Mouse (Mus musculus) kidney, adult 11 months (tissue): ENCODE measurements at regions not wholly inside any gene's neighbourhood (a gene's known extent, or its start where the extent isn't known, plus 50 kb on each side); places are given as distances from the start of the nearest gene placed in this dataset.
A peak's percentile ranks its signal among the peaks of the same experiment; 100 is the strongest.

ENCODE experiments used
- DNase-seq: peaks from one replicate; pipeline ENCODE4 v3.0.0; 2022

DNA sequence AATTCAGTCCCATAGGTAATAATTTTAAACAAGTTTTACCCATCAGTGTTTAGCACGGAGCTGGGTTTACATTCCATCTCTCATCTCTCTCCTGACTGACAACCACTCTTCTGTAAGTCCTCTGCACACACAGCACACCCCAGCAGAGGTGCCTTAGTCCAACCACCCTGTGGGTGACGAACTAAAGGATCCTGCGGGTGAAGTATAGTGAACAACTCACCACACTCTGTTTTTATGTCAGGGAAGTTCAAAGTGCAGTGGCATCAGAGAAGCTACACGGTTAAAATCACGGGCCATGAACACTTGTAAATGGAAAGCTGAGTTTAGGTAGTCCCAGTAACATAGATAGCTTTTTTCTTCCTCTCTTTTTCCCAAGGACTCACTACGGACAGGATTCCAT is 157.1 kb downstream of the Dyrk2 start:
- no peak for DNase-seq

DNA sequence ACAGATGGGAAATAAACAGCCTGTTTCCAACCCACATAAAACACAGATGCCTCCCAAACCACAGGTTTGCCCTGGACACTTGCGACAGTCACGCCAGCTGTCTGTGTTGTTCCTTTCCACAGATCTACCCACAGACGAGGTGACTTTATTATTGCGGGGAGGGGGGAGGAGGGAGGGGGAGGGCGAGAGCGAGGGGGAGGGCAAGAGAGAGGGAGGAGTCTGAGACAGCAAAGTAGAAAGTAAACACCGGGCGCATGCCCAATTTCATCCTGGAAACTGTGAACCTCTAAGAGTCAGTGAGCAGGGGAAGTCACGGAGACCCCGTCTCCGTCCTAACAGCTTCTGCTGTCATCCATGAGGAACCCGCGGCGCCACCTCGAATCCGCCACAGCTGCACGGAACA is 155.8 kb downstream of the Dyrk2 start:
- DNase-seq = no peak

DNA sequence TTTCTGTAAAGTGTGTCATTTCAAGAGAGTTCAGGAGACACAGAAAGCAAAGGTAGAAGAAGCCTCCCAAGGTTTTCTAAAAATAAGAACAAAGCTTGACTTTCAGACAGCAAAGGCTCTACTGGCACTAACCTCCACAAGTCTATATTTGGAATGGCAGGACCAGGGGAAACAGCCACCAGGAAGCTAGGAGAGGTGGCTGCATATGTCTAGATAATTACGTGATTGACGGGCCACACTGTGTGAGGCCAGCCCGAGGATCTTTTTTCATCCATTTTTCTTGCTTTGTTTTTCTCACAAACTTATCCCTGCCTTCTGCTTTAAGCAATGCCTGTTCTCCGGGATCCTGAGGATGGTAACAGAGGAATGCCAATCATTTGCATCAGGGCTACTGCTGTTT is 155.4 kb downstream of the Dyrk2 start:
- DNase-seq = no peak

DNA sequence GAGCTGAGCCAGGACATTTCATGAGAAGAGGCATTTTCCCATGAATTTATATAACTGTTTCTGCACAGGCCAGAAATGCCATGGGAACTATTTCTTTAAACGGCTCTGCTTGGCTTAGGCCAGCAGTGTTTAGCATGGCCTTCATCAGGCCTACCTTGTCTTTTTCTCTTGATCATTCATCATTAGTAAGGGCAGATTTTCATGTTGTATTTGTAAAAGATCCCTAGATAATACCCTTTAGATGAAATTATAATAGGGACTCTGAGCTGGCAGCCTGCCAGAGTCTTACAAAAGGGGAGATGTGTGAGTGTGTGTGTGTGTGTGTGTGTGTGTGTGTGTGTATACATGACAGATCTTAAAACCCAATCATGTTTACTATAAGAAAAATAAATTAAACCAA is 149.4 kb downstream of the Dyrk2 start:
- no peak for DNase-seq

DNA sequence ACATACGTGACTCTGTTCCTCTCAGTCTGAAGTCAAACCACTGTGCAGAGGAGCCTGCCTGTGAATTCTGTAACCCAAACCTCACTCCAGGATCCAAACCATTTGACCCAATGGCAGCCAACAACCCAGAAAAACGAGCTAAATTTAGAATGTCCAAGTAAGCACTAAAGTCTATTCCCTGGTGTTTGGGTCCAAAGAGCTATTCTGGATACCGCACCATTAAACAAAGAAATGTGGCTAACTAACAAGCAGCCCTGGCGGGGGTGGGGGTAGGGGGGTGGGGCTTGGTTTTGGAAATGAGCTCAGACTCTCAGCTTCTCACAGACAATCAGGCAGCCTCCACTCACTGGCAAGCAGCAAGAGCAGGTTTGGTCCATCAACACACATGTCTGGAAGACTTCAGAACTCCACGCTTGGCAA is 147.9 kb downstream of the Dyrk2 start:
- DNase-seq = peak; percentile 66

DNA sequence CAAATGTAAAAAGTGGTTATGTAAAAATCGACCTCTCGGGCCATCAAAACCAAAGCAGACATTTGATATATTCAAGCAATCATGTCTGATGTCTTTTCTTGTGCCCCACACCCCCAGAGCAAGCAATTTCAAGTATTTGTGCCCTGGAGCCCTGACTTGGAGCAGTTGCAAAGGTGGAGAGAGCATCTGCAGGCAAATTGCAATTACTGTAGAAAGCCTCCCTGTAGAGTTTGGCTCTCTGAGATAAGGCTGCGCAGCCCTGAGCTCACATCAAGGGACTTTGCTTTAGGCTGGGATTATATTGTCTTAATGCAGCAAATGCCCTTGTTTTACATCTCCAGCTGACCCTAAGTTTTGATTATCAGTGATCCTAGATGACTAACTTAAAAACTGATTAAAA is 147.3 kb downstream of the Dyrk2 start:
- DNase-seq = no peak

DNA sequence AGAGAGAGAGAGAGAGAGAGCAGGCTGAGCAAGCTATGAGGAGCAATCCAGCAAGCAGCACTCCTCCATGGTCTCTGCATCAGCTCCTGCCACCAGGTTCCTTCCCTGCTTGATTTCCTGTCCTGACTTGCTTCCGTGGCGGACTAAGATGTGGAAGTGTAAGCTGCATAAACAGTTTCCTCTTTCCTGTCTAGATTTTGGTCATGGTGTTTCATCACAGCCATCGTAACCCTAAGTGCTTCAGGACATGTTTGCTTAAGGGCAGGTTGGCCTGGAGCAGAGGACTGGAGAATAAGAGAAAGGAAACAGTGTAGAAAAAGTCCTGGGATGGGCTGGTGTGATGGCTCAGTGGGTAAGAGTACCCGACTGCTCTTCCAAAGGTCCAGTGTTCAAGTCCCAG is 133.9 kb downstream of the Dyrk2 start:
- DNase-seq = no peak

DNA sequence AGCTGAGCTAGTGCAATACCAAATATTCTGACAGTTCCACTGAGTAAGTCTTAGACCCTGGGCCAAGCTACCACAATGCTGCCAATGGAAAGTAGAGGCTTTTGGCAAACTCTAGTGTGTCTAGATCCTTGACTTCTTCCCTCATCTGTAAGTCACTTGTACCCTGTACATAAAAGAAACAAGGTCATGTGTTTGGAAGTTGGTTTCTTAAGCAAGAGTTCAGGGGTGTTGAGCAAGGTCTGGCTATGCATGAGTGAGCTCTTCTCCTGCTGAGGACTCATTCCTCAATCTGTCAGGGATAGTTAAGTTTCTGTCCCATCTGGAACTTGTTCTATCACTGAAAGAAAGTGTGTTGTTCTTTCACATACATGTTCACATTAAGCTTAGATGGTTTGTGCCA is 132.9 kb downstream of the Dyrk2 start:
- peak; percentile 36 for DNase-seq

DNA sequence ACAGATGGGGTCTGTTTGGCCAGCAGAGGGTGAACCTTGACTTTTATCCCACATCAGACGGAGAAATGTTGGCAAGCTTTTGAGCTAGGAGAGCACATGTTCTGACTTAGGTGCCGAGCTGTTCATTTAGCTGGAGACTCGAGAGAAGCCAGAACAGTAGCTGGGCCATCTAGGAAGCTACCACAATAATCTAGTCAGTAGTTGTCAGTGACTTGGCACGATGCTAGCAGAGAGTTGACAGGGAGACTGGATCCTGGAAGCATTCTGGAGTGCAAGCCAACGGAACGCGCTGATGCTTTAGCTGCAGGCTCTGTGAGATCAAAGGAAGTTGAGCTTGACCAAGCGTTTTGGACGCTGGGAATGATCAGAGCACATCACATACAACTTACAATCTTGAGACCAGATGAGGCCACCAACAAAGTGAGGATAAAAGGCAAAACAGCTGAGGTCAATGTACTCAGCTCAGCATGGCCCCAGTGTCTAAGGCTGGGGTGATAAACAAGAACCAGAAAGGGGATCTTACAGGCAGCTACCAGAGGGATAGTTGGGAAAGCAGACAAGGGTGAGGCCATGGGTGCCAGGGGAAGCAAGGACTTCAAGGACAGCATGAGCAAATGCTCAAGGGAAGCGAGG is 130.0 kb downstream of the Dyrk2 start:
- DNase-seq = no peak

DNA sequence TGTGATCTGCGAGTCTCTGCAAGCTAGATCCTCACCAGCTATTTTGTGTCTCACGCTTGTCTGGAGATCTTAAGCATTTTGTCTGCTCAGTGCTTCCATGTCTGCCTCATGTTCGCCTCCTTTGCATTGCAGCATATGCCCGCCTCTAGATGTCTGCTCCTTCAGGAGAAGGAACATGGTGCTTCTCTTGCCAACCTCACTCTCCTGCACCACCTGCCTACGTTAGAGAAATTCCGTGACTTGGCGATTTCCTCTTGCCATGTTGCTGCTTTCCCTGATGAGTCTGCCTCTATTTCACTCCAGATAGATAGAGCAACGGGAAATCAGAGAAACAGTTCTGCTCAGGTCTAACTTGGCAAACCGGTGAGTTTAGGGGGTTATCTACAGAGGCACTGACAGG is 126.2 kb downstream of the Dyrk2 start:
- DNase-seq = no peak

DNA sequence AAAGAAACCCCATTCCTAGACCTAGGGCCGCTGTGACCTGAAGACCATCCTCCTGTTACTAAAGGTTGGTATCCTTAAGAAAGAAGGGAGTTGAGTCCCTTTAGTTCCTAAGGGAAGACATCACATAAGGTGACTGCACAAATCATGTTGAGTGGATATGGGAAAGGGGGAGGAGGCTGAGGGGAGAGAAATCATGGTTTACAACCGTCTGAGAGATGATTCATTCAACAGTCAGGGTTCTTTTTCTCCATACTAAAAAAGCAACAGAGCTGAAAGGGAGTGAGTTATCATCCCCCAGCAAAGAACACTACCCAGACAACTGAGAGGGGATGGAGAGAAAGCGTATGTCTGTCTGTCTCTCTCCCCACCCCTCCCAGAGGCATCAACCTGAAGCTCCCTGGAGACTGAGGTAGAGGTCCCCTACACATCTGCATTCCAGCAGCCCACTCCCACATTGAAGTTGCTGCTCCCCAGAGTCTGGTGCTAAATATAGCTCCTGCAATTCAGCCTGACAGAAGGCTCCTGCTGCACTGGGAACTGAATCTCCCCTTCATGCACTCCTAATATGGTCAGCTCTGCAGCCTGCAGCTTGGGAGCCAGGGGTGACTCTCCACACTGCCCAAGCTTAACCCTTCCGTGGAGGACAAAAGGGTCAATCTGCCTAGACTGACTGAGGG is 123.2 kb downstream of the Dyrk2 start:
- no peak for DNase-seq

DNA sequence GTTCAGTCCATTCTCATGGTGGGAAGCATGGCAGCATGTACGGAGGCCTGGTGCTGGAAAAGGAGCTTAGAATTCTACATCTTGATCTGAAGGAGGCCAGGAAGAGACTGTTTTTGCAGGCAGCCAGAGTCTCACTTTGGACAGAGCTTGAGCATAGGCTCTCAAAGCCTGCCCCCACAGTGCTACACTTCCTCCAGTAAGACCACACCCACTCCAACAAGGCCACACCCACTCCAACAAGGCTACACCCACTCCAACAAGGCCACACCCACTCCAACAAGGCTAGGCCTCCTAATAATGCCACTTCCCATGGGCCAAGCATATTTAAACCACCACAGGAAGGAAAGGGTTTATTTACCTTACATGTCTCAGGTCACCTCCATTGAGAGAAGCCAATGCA is 121.0 kb downstream of the Dyrk2 start:
- no peak for DNase-seq

DNA sequence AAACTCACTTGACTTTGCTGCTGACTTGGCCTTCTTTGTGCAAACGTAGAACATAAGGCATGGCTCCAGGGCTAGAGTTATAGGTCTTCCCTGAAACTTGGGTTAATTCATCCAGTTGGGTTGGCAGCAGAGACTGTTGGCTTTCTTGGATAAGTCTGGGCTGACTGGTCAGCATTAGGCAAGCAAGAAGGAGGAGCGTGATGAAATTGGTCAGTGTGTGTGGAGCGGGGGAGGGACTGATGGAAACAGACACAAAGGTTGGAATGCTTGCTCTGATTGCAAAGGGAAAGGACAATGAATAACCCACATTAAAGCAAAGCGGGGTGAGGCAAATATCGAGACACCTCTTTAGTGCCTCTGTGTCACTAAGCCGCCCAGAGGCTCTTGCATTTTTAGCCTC is 120.3 kb downstream of the Dyrk2 start:
- peak; percentile 24 for DNase-seq

DNA sequence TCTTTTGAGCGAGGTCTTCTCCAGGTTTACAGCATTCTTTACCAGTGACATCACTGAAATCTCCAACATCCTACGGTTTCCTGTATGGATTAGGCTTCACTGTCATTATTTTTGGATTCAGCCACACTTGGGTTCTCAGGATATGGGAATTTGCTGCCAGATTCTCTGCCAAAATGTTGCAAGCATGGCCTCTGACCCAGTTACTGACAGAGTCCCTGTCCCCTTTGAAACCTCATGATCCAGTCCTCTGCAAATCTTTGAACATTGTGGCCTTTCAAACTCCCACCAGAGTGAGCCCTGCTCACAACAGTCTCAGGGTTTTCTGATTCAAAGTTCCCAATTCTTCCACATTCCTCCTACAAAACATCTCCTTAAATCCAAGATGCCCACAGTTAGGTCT is 118.9 kb downstream of the Dyrk2 start:
- DNase-seq = no peak

DNA sequence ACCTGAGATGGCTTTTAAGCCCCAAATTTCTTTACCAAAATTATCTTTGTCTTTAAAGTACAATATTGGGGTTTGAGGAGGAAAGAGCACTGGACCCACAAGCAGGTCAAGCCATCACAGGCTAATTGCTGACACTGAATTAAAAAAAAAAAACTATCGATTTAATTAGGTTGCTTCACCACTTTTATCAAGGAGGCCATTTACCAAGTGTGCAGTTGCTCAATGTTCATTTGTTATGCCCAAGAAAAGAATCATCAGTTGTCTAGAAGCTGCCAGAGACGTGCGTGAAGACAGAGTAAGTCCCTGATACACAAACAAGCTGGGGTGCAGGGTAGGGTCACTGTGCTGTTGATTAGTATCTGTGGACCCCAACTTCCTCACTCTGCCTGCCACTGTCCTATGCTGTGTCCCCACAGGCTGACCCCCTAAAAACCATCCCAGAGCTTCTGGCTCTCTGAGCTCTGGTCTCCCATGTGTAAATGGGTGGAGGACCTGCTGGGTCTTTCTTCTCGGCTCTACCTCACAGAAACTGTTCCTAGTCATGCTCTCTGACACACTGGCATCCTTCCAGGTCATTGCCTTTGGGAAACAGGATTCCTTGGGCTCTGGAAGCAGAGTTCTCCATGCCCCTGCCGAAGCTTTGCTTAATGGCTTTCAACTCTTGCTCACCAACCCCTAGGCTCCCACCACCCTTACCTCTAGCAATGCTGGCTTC is 116.8 kb downstream of the Dyrk2 start:
- DNase-seq = no peak

DNA sequence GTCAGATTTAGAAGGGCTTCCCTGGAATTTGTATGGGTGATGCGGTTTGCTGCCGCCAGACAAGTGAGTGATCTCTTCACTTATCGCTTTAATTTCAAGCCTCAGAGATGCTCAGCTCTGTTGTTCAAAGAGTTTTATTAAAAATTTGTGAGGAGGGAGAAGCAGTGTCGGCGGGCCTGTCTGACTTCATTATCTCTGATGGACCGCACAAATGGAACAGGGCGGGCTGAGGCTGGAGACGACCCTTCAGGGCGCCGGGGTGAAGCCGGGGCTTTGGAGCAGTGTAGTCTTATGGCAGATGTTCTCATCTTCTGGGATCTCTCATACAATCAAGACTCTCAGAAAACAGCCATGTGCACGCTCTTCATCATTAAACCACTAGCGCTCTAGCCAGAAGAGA is 115.2 kb downstream of the Dyrk2 start:
- DNase-seq = no peak

DNA sequence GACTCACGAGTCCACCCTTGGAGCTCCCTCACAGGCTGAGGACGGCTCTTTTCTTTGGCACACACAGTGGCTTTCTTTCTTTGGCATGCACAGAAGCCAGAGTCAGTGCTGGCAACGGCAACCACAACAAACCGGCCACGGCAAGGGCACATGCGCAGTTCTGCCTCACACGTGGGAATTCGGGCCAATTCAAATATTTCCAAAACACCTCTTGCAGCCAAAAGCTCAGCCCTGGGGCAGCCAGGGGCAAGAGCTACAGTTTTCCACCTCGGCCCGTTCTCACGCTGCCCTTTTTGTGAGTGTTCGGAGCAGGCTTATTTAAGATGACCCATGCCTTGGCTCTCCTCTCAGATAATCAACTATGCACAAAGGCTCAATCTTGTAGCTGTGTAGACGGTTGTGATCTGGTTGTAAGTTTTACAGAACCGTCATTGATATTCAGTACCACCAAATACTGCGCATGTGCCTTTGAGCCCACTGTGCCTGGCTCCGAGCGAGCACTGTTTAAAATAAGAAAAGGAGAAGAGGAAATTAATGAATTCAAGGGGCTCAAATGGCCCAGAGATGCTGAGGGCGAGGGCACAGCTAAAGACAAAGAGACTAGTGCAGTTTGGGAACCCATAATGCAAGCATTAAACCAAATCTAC is 111.1 kb downstream of the Dyrk2 start:
- peak; percentile 52 for DNase-seq

DNA sequence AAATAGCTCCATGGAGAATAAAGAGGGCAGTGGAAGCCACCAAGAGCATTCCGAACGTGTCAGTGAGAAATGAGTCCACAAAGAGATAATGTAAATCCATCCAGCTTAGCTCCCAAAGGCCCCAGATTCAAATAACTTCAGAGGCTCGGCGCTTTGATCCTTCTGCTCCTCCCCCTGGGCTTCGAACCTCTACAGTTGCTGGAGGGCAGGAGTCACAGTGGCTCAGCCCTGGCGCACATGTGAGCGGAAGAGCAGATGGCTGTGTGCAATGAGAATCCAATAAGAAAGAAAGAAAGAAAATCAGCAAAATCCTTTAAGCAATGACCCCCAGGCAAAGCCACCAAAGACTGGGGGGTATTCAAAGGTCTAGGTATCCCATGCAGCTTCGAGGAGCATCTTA is 109.6 kb downstream of the Dyrk2 start:
- DNase-seq = no peak

DNA sequence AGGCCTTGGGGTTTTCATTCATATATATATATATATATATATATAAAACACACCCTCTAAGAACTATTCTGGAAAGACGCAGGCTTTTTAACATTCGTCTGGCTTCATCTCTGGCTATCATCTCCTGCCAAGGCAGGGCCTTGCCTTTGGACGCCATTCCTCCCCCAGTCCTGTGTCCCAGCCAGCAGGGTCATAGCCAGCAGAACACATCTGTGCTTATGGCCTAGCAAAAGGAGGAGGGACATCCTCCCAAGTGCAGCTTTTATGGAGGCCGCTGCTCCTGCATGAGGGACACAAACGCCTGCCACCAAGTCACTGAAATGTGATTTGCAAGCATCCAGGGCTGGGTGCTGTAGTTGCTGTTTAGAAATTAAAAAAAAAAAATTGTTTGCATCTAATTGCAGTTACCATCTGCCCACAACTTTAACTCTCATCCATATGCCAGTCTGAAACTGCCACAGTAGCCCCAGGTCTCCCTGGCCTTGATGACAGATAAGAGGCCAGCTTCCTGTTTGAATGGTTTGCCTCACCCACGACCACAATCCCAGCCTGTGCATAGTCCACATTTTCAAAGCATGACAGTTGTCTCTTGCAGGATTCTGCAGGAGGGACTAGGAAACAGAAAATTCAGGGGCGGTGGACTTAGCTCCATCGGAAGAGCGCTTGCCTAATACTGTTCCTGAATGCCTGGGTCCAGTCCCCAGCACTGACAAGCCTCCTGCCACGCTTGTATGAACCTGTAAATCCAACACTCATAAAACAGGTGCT is 108.7 kb downstream of the Dyrk2 start:
- DNase-seq = no peak

DNA sequence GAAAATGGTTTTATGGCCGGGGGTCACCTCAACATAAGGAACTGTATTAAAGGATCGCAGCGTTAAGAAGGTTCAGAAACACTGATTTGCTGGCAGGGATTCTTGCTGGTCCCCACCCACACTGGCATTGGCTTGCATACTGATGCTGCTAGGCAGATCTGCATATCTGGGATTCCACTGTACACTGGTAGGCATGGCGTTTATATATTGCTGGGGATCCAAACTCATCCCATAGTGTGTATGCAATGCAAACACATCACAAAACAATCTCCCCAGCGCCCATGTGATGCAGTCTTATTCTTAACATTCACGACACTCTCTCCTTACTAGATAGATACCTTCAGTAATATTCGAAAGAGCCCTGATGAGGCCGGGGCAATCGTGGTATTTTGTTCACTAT is 105.0 kb downstream of the Dyrk2 start:
- DNase-seq = no peak

DNA sequence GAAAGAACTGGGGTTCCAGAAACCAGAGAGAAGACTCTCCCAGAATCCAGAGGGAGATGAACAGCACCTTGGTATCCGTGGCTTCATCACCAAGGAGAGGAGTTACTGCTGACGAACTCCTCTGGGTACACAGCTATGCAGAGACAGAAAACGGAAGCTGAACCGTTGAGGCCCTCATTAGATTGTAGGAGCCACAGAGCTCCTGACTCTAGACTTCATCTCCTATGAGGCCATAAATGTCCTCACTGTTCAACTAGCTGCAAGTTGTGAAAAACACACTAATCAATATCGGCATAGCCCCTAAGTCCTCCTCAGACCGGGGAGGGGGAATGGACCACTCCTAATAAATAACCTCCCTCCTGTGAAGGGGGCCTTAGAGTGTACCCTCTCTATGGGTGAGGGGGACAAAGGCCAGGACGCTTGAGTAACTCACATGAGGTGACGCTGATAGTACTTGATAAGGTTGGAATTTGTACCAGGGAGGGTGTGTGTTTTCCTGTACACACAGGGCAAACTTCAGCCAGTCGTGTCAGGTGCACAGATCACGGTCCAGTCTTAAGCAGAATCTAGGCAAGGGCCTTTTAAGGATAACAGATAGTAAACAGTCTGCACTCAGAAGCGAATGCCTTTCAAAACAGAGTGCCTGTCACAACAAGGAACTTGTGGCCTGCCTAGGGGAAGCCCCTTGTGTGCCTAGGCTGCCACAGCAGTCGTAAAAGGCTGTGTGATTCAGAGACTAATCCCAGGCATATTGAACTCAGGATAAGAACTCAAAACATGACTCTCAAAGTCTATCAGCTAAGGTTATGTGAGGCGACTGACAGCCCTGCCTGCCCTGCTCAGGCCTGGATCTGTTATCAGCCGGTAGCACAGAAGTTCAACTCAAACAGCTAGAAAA is 104.2 kb downstream of the Dyrk2 start:
- peak; percentile 77 for DNase-seq

DNA sequence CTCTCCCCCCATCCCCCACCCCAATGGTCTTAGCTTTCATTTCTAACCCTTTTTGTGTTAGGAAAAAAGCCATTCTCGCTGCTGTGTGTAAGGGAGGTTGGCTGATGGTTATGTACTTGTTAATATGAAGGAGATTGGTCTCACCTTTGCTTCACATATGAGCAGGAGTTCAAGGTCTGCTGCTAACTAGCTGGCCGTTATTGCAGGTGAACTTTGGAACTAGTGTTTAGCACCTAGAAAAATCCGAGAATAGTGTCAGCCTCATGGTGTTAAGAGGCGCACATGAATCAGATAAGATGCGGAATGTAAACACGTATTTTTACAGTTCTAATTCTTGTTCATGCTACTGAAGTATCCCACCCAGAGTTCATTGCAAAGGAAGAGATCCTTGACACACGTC is 103.2 kb downstream of the Dyrk2 start:
- DNase-seq = peak; percentile 42
